Mouse (Mus musculus) MEL (cell line): ENCODE data around the gene Cttnbp2. TPM values are rescaled to one million over a fixed set of nuclear protein-coding genes. Genes with fewer than 3 reads are reported as not detected.

Experiments used
- DNase-seq: peaks from one replicate; pipeline ENCODE4 v3.0.0; 2011; ENCODE audit warnings: low read depth, low spot score
- H3K27ac ChIP-seq: 2 replicates; pipeline ENCODE4 v1.5.1; 2012; ENCODE audit warnings: low read depth, mild to moderate bottlenecking, control low read depth, low read length, moderate library complexity; ENCODE audit not compliant: control insufficient read depth
- H3K27me3 ChIP-seq, 2 experiments: fragments of 150-350 bp in 1 of 2; sonication (generic) in 1 of 2; 2 replicates each; pipeline ENCODE4 v1.6.1; 2012; ENCODE audit warnings: low read length in 2 of 2, mild to moderate bottlenecking in 2 of 2, improper control_type of control experiment in 1 of 2, moderate library complexity in 1 of 2; ENCODE audit not compliant: insufficient read depth in 2 of 2, control insufficient read depth in 1 of 2
- H3K36me3 ChIP-seq, 2 experiments: 2 replicates each; pipeline ENCODE4 v1.6.1; 2012 to 2014; ENCODE audit warnings: low read length in 2 of 2, improper control_type of control experiment in 1 of 2, inconsistent platforms in 1 of 2, mild to moderate bottlenecking in 1 of 2; ENCODE audit not compliant: insufficient read depth in 2 of 2, control insufficient read depth in 1 of 2
- H3K4me1 ChIP-seq, 2 experiments: fragments of 150-350 bp in 1 of 2; sonication (generic) in 1 of 2; 2 replicates each; pipeline ENCODE4 v1.6.1; 2012; ENCODE audit warnings: low read length in 2 of 2, improper control_type of control experiment in 1 of 2, mild to moderate bottlenecking in 1 of 2; ENCODE audit not compliant: insufficient read depth in 2 of 2, control insufficient read depth in 1 of 2
- H3K4me3 ChIP-seq, 2 experiments: fragments of 150-350 bp in 1 of 2; sonication (generic) in 1 of 2; 2 replicates each; pipeline ENCODE4 v1.5.1; 2012; ENCODE audit warnings: low read depth in 2 of 2, low read length in 2 of 2, mild to moderate bottlenecking in 2 of 2, moderate library complexity in 2 of 2, control low read depth in 1 of 2, improper control_type of control experiment in 1 of 2; ENCODE audit not compliant: control insufficient read depth in 1 of 2, insufficient read depth in 1 of 2
- H3K79me2 ChIP-seq: 2 replicates; pipeline ENCODE4 v1.6.1; 2012; ENCODE audit warnings: mild to moderate bottlenecking, low read length, moderate library complexity; ENCODE audit not compliant: control insufficient read depth, poor library complexity, insufficient read depth
- H3K9ac ChIP-seq: 2 replicates; pipeline ENCODE4 v1.6.1; 2012; ENCODE audit warnings: low read depth, mild to moderate bottlenecking, control low read depth, low read length, moderate library complexity; ENCODE audit not compliant: control insufficient read depth, poor library complexity, severe bottlenecking
- H3K9me3 ChIP-seq: fragments of 150-350 bp; sonication (generic); replicated peaks from 2 replicates; pipeline ENCODE4 v1.6.1; 2012; ENCODE audit warnings: mild to moderate bottlenecking, low read length, improper control_type of control experiment, moderate library complexity; ENCODE audit not compliant: insufficient read depth
- BHLHE40 ChIP-seq: IDR thresholded peaks from 2 replicates; pipeline ENCODE4 v1.6.1; 2012; ENCODE audit warnings: low read depth, mild to moderate bottlenecking, inconsistent platforms, low read length, improper control_type of control experiment, borderline replicate concordance
- CHD1 ChIP-seq: IDR thresholded peaks from 2 replicates; pipeline ENCODE4 v1.6.1; 2012; ENCODE audit warnings: low read depth, mild to moderate bottlenecking, inconsistent platforms, low read length, improper control_type of control experiment
- CHD2 ChIP-seq: IDR thresholded peaks from 2 replicates; pipeline ENCODE4 v1.6.1; 2011; ENCODE audit warnings: low read length, improper control_type of control experiment
- E2F4 ChIP-seq: IDR thresholded peaks from 2 replicates; pipeline ENCODE4 v1.6.1; 2011; ENCODE audit warnings: low read depth, low read length, improper control_type of control experiment, borderline replicate concordance
- EP300 ChIP-seq, 2 experiments: IDR thresholded peaks; 2 replicates each; pipeline ENCODE4 v1.6.1; 2011; ENCODE audit warnings: improper control_type of control experiment in 2 of 2, low read length in 2 of 2, low read depth in 1 of 2, mild to moderate bottlenecking in 1 of 2
- HCFC1 ChIP-seq: IDR thresholded peaks from 2 replicates; pipeline ENCODE4 v1.6.1; 2012; ENCODE audit warnings: low read depth, mild to moderate bottlenecking, inconsistent platforms, low read length, improper control_type of control experiment, moderate library complexity
- KAT2A ChIP-seq: conservative IDR thresholded peaks from 2 replicates; pipeline ENCODE4 v1.6.1; 2012; ENCODE audit warnings: low read depth, low read length, improper control_type of control experiment, inconsistent platforms
- MAFK ChIP-seq: IDR thresholded peaks from 2 replicates; pipeline ENCODE4 v1.6.1; 2011; ENCODE audit warnings: low read depth, mild to moderate bottlenecking, low read length, improper control_type of control experiment, borderline replicate concordance
- MAX ChIP-seq: IDR thresholded peaks from 2 replicates; pipeline ENCODE4 v1.6.1; 2011; ENCODE audit warnings: low read length, improper control_type of control experiment
- MEF2A ChIP-seq: IDR thresholded peaks from 2 replicates; pipeline ENCODE4 v1.6.1; 2014; ENCODE audit warnings: low read depth, mild to moderate bottlenecking, inconsistent platforms, low read length, improper control_type of control experiment; ENCODE audit not compliant: poor library complexity, insufficient replicate concordance, severe bottlenecking; ENCODE audit errors: extremely low read depth
- MXI1 ChIP-seq: IDR thresholded peaks from 2 replicates; pipeline ENCODE4 v1.6.1; 2011; ENCODE audit warnings: mild to moderate bottlenecking, low read depth, low read length, improper control_type of control experiment
- MYB ChIP-seq: IDR thresholded peaks from 2 replicates; pipeline ENCODE4 v1.6.1; 2011; ENCODE audit warnings: mild to moderate bottlenecking, low read depth, low read length, improper control_type of control experiment
- NRF1 ChIP-seq: IDR thresholded peaks from 2 replicates; pipeline ENCODE4 v1.6.1; 2014; ENCODE audit warnings: low read depth, mild to moderate bottlenecking, inconsistent platforms, low read length, improper control_type of control experiment, moderate library complexity; ENCODE audit not compliant: poor library complexity, insufficient read depth, severe bottlenecking
- POLR2A ChIP-seq, 2 experiments: IDR thresholded peaks; 2 replicates each; pipeline ENCODE4 v1.6.1; 2011 to 2012; ENCODE audit warnings: low read length in 2 of 2, mild to moderate bottlenecking in 2 of 2, control low read depth in 1 of 2, improper control_type of control experiment in 1 of 2, low read depth in 1 of 2, moderate library complexity in 1 of 2; ENCODE audit not compliant: control insufficient read depth in 1 of 2, insufficient read depth in 1 of 2, poor library complexity in 1 of 2
- POLR2AphosphoS5 ChIP-seq: IDR thresholded peaks from 2 replicates; pipeline ENCODE4 v1.6.1; 2012; ENCODE audit warnings: low read depth, borderline replicate concordance, mild to moderate bottlenecking, inconsistent platforms, low read length, moderate library complexity, mixed read lengths
- RCOR1 ChIP-seq: IDR thresholded peaks from 2 replicates; pipeline ENCODE4 v1.6.1; 2012; ENCODE audit warnings: low read depth, mild to moderate bottlenecking, inconsistent platforms, low read length, improper control_type of control experiment
- TBP ChIP-seq: IDR thresholded peaks from 2 replicates; pipeline ENCODE4 v1.8.0; 2011; ENCODE audit warnings: low read depth, low read length, improper control_type of control experiment
- TCF12 ChIP-seq: IDR thresholded peaks from 2 replicates; pipeline ENCODE4 v1.6.1; 2014; ENCODE audit warnings: low read depth, mild to moderate bottlenecking, inconsistent platforms, low read length, improper control_type of control experiment, moderate library complexity
- USF1 ChIP-seq: IDR thresholded peaks from 2 replicates; pipeline ENCODE4 v1.6.1; 2014; ENCODE audit warnings: low read depth, mild to moderate bottlenecking, inconsistent platforms, low read length, improper control_type of control experiment, moderate library complexity
- ZKSCAN1 ChIP-seq: IDR thresholded peaks from 2 replicates; pipeline ENCODE4 v1.6.1; 2012; ENCODE audit warnings: low read depth, mild to moderate bottlenecking, inconsistent platforms, low read length, improper control_type of control experiment, moderate library complexity
- ZMIZ1 ChIP-seq: IDR thresholded peaks from 2 replicates; pipeline ENCODE4 v1.6.1; 2012; ENCODE audit warnings: low read depth, mild to moderate bottlenecking, inconsistent platforms, low read length, improper control_type of control experiment, moderate library complexity
- polyA plus RNA-seq, 2 experiments: library from polyadenylated mRNA; stranded (reverse) in 1 of 2; unstranded in 1 of 2; fragments of >175 nt in 1 of 2; fragments of >200 nt in 1 of 2; gene quantifications; 2 replicates each; pipeline versions ENCODE4 v1.2.1 to v1.2.4; 2012; ENCODE audit warnings: low replicate concordance in 2 of 2, low read depth in 1 of 2; ENCODE audit not compliant: insufficient read length in 2 of 2, insufficient read depth in 1 of 2, missing spikeins in 1 of 2
- total RNA-seq: library from RNA; depleted of rRNA; stranded (reverse); fragments of 300-350 nt; gene quantifications from 2 replicates; pipeline ENCODE4 v1.2.3, GENCODE M21; 2012

Cttnbp2 gene
- total and polyA plus RNA-seq, 3 experiments = 0.77 to 1.2 TPM; not detected in 1

GRCm38 (mm10) chr6:18517626-18518025 is 3.0 kb upstream of the Cttnbp2 start:
- Histone ChIP-seq H3K27ac (no peak overlapping the region), H3K79me2 (no peaks in the 10 kb centered on the region), H3K4me1 (no peaks in the 10 kb centered on the region), H3K4me3 (no peak overlapping the region), H3K9ac (no peak overlapping the region), H3K9me3 (no peaks in the 10 kb centered on the region), H3K36me3 (no peaks in the 10 kb centered on the region), H3K27me3 (no peaks in the 10 kb centered on the region)
- TF ChIP-seq POLR2A (IDR thresholded peaks at IDR 0.05; ENCODE audit: control insufficient read depth in 1 of 2, insufficient read depth in 1 of 2, low read depth in 1 of 2, low read length in 2 of 2, poor library complexity in 1 of 2) = no peak
- no peak for TF ChIP-seq MXI1
- no peak for TF ChIP-seq USF1
- no peak for TF ChIP-seq E2F4
- TF ChIP-seq MYB = no peak
- no peak for TF ChIP-seq NRF1
- TF ChIP-seq POLR2AphosphoS5 = no peak
- no peak for TF ChIP-seq TBP
- TF ChIP-seq MAX = no peak
- TF ChIP-seq ZKSCAN1 = no peak
- no peak for TF ChIP-seq CHD2
- TF ChIP-seq KAT2A = no peak
- TF ChIP-seq CHD1 = no peak
- no peak for TF ChIP-seq RCOR1
- no peak for TF ChIP-seq ZMIZ1
- no peak for DNase-seq

GRCm38 (mm10) chr6:18513611-18514473 is 801 bp downstream of the Cttnbp2 start:
- no peak overlapping the region for H3K4me3 ChIP-seq

More at GRCm38 (mm10) chr6:18513611-18514473, 801 bp downstream of the Cttnbp2 start:
- no peak overlapping the region for H3K27ac ChIP-seq
- H3K9me3 ChIP-seq = no peaks in the 10 kb centered on the region
- DNase-seq = no peak
- no peaks in the 10 kb centered on the region for H3K27me3 ChIP-seq
- no peaks in the 10 kb centered on the region for H3K36me3 ChIP-seq
- TF ChIP-seq USF1 = no peak
- no peak for TF ChIP-seq MAFK
- TF ChIP-seq MYB = no peak
- no peak for TF ChIP-seq CHD1
- TF ChIP-seq EP300 (IDR thresholded peaks at IDR 0.05; ENCODE audit: low read depth in 1 of 2, low read length in 2 of 2) = no peak
- no peak for TF ChIP-seq TCF12
- TF ChIP-seq HCFC1 = no peak
- no peak for TF ChIP-seq RCOR1
- TF ChIP-seq BHLHE40 = no peak
- TF ChIP-seq MEF2A = no peak
- H3K4me1 ChIP-seq = no peaks in the 10 kb centered on the region
- no peak overlapping the region for H3K9ac ChIP-seq
- H3K79me2 ChIP-seq = no peaks in the 10 kb centered on the region
